Mouse (Mus musculus): Measurements from ENCODE around the gene Sbk3.

The Sbk3 gene

DNA sequence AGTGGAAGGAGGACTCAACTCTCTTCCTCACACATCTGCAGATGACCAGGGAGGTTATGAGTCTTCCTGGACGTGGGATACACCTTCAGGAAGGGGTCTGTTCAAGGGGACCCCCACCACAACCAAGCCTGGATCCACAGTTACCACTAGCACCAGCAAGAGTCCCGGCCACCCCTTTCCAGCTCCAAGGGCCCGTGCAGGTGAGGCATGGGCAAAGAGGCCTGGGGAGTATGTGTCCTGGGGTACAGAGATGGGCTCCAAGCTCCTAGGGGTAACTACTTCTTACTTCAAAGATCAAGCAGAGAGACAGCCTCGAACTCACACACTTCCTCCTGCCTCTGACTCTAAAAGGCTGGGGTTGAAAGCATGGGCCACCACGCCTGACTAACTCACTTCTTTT is 28.3 kb downstream of the Sbk3 start:
- in situ Hi-C loops (cut with MboI; ENCODE audit: low pct_unique_long_range_greater_than_20kb in 1 of 2, low sequenced_read_pairs in 2 of 2, unreplicated experiment in 1 of 2) = loop anchor here (5.0 to 10.0 kb wide), 3 partner anchors 35 to 388 kb away; no protein-coding TSS in a partner anchor

DNA sequence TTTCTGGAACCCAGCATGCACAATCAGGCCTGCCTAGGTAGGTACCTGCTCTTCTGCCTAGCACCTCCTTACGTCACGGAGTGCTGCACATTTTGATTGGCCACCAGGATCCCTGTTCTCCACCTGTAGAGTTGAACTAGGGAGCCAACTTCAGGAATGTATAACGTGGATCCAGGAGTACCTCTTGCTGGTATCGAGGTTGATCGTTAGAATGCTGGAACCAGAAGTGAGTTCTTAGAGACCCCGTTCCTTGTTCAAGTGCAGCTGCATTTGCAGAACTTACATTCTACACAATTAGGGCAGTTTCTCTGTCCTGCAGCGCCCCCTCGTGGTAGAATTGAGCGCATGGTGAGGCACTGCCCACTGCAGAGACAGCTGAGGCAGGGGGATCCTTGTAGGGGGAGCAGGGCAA is 30.9 kb downstream of the Sbk3 start:
- in situ Hi-C loops (cut with MboI; ENCODE audit: low pct_unique_long_range_greater_than_20kb in 1 of 2, low sequenced_read_pairs in 2 of 2, unreplicated experiment in 1 of 2) = loop anchor here (5.0 to 10.0 kb wide), 3 partner anchors 37 to 385 kb away; no protein-coding TSS in a partner anchor

DNA sequence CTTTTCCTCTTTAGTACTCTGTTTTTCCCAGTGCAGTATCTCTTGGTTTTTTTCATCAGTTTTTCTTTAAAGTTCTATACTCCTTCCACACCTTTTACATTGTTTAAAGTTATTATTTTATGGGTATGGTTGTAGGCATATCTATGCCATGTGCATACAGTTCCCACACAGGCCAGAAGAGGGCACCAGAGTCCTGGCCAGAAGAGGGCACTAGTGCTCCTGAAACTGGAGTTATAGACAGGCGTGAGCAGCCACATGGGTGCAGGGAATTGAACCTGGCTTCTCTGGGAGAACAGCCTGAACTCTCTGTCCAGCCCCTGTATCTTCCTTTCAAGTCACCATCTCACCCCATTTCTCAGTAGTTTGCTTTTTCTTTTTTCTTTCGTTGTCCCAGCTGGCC is 32.5 kb downstream of the Sbk3 start:
- in situ Hi-C loops (cut with MboI; ENCODE audit: low pct_unique_long_range_greater_than_20kb in 1 of 2, low sequenced_read_pairs in 2 of 2, unreplicated experiment in 1 of 2) = no loop called here

DNA sequence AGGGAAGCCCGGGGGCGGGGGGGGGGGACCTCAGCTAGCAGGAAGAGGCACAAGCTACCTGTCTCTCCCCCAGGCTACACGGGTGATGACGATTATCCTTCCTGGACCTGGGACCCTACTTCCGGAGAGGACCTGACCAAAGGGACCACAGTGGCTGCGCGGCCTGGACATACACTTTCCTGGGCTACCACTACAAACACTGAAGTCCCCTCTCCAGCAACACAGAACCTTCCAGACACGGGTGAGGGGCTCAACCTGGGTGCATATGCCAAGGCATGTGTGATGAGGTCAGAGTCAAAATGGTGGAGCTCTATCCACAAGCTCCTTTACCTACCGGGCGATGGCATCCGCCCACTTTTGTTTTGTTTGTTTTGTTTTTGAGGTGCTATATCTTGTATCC is 33.6 kb downstream of the Sbk3 start:
- in situ Hi-C loops (cut with MboI; ENCODE audit: low pct_unique_long_range_greater_than_20kb in 1 of 2, low sequenced_read_pairs in 2 of 2, unreplicated experiment in 1 of 2) = no loop called here

DNA sequence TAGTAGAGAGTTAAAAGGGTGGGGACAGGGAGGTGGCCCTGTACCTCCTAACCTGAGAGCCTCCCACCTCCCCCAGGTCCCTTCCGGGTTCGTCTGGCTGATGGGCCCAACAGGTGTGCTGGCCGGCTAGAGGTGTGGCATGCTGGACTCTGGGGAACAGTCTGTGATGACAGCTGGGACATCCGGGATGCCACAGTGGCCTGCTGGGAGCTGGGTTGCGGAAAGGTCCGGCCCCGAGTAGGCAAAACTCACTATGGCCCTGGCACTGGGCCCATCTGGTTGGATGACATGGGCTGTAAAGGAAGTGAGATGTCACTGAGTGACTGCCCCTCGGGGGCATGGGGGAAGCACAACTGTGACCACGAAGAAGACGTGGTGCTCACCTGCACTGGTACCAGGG is 34.1 kb downstream of the Sbk3 start:
- in situ Hi-C loops (cut with MboI; ENCODE audit: low pct_unique_long_range_greater_than_20kb in 1 of 2, low sequenced_read_pairs in 2 of 2, unreplicated experiment in 1 of 2) = no loop called here

DNA sequence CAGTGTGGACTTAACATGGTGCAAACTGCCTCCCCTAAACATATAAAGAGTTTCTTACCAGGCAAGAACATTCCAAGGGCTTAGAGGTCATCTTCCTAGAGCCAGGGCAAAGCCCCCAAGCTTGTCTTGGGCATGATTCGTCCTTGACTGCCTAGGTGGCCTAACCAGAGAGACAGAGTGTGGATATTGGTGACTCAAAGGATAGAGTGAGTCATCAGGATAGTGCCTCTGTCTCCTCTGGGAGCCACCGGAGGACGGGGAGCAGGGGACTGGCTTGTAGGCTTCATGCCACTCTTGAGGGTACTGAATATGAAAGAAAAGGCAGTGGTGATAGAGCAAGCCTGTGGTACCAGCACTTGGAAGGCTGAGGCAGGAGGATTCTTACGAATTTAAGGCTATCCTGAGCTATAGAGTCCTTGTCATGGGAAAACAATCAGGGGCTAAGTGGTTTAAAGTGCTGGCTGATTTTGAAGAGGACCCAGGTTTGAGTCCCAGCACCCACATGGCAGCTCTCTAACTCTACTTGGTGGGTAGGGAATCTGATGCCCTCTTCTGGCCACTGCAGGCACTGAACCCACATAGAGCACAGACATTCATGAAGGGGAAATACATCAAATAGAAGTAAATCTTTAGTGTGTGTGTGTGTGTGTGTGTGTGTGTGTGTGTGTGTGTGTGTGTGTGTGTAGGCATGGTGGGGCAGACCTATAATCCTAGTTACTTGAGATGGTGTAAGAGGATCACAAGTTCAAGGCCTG is 36.6 kb downstream of the Sbk3 start:
- in situ Hi-C loops (cut with MboI; ENCODE audit: low pct_unique_long_range_greater_than_20kb in 1 of 2, low sequenced_read_pairs in 2 of 2, unreplicated experiment in 1 of 2) = no loop called here

DNA sequence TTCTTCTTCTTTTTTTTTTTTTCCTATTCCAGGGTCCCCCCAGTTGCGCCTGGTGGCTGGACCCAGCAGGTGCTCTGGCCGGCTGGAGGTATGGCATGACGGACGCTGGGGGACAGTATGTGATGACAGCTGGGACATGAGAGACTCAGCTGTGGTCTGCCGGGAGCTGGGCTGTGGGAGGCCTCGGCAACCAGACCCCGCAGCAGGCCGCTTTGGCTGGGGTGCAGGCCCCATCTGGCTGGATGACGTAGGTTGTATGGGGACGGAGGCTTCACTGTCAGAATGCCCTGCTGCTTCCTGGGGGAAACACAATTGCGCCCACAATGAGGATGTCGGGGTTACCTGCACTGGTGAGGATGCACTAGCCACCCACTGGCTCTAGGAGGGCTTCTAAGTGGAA is 37.9 kb downstream of the Sbk3 start:
- in situ Hi-C loops (cut with MboI; ENCODE audit: low pct_unique_long_range_greater_than_20kb in 1 of 2, low sequenced_read_pairs in 2 of 2, unreplicated experiment in 1 of 2) = no loop called here

DNA sequence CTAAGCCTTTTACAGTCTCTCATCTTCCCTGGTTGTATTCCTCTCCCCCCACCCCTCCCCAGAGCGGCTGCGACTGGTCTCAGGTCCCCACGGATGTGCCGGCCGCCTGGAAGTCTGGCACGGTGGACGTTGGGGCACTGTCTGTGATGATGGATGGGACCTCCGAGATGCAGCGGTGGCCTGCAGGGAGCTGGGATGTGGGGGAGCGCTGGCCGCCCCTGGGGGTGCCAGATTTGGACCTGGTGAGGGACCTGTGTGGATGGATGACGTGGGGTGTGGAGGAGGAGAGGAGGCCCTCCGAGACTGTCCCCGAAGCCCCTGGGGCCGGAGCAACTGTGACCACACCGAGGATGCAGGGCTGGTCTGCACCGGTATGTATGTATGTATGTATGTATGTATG is 42.6 kb downstream of the Sbk3 start:
- in situ Hi-C loops (cut with MboI; ENCODE audit: low pct_unique_long_range_greater_than_20kb in 1 of 2, low sequenced_read_pairs in 2 of 2, unreplicated experiment in 1 of 2) = no loop called here

DNA sequence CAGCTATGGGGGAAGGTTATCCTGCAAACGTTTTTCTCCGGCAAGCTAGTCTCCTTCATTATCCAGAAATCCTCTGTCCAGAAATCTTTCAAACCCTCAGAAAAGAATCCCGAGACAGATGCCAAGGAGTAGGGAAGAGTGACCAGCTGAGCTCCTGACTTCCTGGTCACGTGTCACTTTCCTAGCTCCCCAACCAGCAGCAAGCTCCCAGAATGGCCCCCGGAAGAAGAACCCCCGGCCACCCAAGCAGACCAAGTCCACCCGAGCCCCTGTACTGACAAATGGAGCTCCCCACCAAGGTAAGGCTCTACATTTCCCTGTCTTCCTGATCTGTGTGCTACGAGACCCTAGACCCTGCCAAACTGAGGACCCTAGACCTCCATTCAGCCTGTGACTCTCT is 43.3 kb downstream of the Sbk3 start:
- in situ Hi-C loops (cut with MboI; ENCODE audit: low pct_unique_long_range_greater_than_20kb in 1 of 2, low sequenced_read_pairs in 2 of 2, unreplicated experiment in 1 of 2) = no loop called here

DNA sequence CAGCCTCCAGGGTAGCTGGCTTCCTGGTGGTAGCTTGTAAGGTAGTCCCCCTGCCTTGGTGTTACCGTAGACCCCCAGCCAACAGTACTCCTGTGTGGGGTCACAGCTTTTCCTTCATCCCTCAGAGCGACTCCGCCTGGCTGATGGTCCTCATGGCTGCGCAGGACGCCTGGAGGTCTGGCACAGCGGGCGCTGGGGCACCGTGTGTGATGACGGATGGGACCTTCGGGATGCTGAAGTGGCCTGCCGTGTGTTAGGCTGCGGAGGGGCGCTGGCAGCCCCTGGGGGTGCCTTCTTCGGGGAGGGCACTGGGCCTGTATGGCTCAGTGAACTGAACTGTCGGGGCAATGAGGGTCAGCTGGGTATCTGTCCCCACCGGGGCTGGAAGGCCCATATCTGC is 44.1 kb downstream of the Sbk3 start:
- in situ Hi-C loops (cut with MboI; ENCODE audit: low pct_unique_long_range_greater_than_20kb in 1 of 2, low sequenced_read_pairs in 2 of 2, unreplicated experiment in 1 of 2) = no loop called here

DNA sequence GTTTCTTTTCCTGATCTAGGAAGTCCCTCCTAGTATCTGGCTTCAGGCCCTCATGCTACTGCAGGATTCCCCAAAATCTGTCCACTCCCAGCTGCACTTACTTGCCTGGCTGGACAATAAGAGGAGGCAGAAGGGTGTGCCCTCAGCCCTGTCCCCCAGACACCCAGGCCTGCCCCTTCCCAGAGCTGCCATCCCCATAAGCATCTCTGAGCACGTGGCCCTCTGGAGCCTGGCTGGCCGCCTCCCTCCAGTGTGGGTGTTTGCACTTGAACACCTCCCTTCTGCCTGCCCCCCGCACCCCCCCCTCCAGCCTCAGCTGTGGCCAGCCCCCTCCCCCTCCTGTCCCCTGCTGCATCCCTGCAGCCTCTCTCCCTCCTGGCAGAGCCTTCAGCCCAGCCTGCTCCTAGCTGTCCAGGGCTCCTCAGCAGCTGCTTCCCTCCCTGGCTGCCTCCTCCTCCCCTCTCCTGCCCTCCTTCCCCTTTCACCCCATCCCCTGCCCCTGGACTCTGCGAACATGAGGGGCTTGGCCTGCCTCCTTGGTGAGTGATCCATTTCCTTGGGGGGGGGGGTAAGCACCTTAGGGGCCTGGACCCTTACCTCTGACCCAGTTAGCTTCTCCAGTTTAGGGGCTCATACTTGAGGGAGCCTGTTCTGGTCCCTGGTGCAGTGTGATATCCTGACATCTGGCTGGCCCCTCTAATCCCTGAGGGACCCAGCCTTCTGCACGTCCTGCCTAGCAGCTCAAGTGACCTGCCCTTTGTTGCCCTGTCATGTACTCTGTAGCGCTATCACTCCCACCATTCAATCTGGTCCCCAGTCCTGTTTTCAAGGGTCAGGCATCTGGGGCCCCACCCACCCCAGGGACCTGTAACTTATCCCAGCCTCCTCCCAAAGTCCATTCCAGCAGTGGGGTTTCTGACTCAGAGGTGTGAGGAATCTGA is 45.3 kb downstream of the Sbk3 start, which contains the start of gene Ssc5d:
TSS of gene Ssc5d (plus strand) at position 345 of the 941 bp plus-strand sequence.
- in situ Hi-C loops (cut with MboI; ENCODE audit: low pct_unique_long_range_greater_than_20kb in 1 of 2, low sequenced_read_pairs in 2 of 2, unreplicated experiment in 1 of 2) = no loop called here

DNA sequence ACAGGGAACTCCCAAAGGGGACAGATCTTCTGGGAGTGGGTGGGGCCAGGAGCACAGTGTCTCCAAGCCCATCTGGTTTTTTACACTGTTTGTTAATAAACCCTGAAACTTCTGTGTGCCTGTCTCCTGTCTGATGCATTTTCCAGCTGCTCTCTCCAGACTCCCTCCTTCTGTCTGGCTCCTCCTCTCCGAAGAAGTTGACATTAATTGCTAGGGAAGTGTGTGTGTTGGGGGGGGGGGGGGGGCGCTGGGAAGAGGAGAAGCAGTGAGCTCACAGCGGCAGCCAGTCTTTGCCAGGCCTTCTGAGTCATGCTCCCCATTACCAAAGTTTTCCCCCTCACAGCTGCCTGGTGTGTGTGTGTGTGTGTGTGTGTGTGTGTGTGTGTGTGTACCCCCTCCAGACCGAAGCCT is 46.1 kb downstream of the Sbk3 start:
- in situ Hi-C loops (cut with MboI; ENCODE audit: low pct_unique_long_range_greater_than_20kb in 1 of 2, low sequenced_read_pairs in 2 of 2, unreplicated experiment in 1 of 2) = no loop called here

DNA sequence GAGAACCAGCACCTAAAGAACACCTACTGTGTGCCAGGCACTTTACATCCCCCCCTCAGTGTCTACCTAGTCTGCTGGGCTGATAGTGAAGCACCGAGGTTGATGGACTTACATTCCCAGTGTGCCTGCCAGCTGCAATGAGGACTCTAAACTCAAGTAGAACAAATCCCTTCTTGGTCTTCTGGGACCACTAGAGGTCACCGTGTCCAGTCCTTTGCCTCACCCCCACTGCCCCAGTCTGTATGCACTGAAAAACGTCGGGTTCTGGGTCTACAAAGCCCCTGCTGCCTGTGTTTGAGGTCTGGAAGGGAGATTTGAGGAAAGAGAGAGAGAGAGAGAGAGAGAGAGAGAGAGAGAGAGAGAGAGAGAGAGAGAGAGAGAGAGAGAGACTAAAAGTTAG is 46.5 kb downstream of the Sbk3 start:
- in situ Hi-C loops (cut with MboI; ENCODE audit: low pct_unique_long_range_greater_than_20kb in 1 of 2, low sequenced_read_pairs in 2 of 2, unreplicated experiment in 1 of 2) = no loop called here

DNA sequence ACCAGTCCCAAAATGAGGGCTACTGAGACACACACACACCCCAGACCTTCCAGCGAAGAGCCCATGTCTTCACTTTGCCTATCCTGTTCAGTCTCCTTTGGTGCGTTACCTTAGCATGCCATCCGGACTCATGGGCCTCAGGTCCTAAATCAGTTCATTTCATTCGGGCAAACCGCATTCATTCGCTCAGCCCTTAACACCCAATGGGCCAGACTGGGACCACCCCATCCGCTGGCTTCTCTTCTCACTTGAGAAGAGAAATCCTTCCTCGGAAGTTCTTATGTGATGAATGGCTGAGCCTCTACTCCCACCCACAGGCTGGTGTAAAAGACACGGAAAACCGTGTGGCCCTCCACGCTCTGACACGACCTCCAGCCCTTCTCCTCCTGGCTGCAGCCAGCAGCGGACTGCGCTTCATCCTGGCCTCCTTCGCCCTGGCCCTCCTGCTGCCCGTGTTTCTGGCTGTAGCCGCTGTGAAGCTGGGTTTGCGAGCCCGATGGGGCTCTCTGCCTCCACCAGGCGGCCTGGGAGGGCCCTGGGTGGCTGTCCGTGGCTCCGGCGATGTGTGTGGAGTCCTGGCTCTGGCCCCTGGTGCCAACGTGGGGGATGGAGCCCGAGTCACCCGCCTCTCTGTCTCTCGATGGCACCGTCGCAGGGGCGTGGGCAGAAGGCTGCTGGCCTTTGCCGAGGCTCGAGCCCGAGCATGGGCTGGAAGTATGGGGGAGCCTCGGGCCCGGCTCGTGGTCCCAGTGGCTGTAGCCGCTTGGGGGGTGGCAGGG is 47.2 kb downstream of the Sbk3 start:
- in situ Hi-C loops (cut with MboI; ENCODE audit: low pct_unique_long_range_greater_than_20kb in 1 of 2, low sequenced_read_pairs in 2 of 2, unreplicated experiment in 1 of 2) = no loop called here

DNA sequence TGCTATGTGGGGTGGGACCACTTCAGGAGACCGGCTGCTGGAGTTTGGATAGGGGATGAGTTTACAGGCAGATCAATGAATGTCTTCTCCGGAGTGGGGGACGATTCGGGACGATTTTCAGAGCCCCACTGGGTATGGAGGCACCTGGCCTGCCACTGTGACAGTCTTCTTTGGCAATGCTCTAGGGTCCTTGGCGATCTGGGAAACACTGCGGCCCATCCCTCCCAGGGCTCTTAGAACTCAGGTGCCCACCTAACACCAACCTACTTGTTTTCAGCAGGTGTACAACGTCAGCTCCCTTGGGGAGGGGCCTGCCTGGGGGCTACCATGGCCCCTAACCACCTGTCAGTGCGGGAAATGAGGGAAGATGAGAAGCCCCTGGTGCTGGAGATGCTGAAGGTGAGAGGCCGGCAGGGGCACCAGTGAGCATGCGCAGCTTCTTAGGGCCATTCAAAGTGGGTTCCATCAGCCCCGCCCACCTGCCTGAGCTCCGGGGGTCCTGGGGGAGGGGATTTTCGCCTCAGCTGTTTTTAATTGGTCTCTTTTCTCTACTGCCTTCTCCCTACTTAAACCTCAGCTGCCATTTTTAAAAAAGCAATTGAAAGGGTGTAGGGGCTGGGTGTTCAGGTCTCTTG is 47.9 kb downstream of the Sbk3 start:
- in situ Hi-C loops (cut with MboI; ENCODE audit: low pct_unique_long_range_greater_than_20kb in 1 of 2, low sequenced_read_pairs in 2 of 2, unreplicated experiment in 1 of 2) = no loop called here

DNA sequence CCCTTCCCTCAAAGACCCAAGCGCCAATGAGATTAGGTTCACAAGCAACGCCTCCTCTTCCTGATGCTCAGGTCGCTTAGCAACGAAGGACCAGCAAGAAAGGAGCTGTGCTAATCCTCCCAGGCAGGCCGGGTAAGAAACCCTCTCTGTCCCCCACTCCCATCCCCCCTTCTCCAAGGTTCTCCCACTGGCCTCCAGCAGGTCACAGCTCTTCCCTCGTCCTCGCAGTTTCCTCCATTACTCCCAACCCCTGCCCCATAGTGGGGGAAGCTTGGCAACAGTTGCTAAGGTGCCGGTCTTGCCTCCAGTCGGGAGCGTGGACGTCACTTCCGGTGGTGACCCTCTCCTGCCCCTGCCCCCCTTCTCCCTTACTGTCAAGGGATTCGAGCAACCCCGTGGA is 48.5 kb downstream of the Sbk3 start:
- in situ Hi-C loops (cut with MboI; ENCODE audit: low pct_unique_long_range_greater_than_20kb in 1 of 2, low sequenced_read_pairs in 2 of 2, unreplicated experiment in 1 of 2) = no loop called here

DNA sequence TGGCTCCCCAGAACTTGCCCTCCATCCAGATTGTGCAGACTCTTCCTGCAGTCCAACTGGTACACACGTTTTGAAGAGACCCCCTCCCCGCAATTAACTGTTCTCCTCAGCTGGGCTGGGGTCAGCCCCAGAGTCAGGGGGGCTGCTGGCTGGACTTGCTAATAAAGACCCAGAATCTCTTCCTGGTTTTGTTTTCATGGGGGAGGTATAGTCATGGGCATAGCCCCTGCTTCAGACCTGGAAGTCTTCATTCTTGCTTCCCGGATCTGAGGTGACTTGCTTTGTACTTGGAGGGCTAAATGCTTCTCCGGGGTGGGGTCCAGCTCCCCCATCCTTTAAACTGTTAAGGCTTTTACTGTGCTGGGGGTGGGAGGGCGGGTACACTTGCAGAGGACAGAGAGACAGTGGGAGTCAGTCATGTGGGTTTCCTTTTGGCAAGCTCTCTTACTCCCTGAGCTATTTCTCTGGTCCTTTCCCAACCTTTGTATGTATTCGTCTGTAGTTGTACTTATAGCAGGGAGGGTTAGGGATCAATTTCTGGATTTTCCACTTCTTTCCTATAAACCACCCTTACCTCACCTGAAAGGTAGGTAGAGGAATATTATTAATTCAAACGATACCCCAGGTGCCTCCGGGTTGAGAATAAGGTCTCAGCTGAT is 49.0 kb downstream of the Sbk3 start, which contains the start of gene Nat14:
TSS of gene Nat14 (plus strand) at position 205 of the 659 bp plus-strand sequence.
- in situ Hi-C loops (cut with MboI; ENCODE audit: low pct_unique_long_range_greater_than_20kb in 1 of 2, low sequenced_read_pairs in 2 of 2, unreplicated experiment in 1 of 2) = no loop called here
